Mouse (Mus musculus): ENCODE results near the gene Nos1ap. TPM values are rescaled to one million over a fixed set of nuclear protein-coding genes. Genes with fewer than 3 reads are reported as not detected.
A peak's percentile ranks its signal among the peaks of the same experiment; 100 is the strongest.

Gene Nos1ap
- polyA plus RNA-seq, 1 experiment from 2014 or later = 17.9 TPM

DNA sequence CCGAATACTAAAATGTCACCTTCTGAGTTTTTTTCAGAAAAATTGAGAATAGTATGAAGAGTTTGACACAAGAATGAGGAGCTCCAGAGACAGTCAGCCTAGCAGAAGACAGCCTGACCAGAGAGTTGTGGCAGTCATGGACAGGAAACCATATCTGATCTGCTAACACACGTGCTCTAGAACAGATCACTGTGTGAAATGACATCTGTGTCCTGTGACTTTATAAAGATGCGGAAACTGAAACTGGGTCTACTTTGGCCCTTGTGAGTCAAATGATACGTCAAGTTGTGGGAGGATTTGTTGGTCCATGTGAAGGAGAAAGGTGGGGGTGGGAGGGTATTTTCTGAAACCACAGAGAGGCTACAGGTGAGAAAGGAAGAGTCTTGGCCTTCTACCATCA is 319.0 kb downstream of the Nos1ap start:
- no peak overlapping the region for H3K9ac ChIP-seq
- 0 out of 2 replicates have a peak, but pooled peaks cover 8% of the 10 kb centered on the region for H3K9me3 ChIP-seq
- no peak for ATAC-seq (ENCODE audit: low FRiP score)
- H3K4me3 ChIP-seq = no peak overlapping the region
- WGBS = 88% methylated on average over 4 of the region's 4 CpGs
- H3K27ac ChIP-seq = no peak overlapping the region
- H3K4me2 ChIP-seq = no peak overlapping the region
- H3K4me1 ChIP-seq (replicated peaks) = no peaks in the 10 kb centered on the region
- no peaks in the 10 kb centered on the region for H3K27me3 ChIP-seq
- no peaks in the 10 kb centered on the region for H3K36me3 ChIP-seq

DNA sequence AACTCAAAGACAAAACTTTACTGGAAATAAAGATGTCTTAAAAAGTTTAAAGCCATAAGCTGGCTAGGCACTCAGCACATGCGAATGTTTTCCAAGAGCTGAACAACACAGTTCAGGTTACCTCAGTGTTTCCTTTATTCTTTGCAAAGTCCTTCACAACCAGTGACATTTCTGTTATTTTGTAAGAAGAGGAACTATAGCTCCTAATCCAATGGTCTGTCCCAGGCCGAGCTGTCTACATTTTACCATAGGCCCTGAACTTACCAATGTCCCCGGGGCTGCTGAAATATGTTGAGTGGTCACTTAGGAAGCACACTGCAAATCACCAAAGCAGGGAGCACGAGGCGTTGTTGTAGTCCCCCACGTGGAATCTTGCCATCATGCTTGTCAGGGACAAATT is 319.4 kb downstream of the Nos1ap start:
- H3K27me3 ChIP-seq = no peaks in the 10 kb centered on the region
- no peak for ATAC-seq (ENCODE audit: low FRiP score)
- no peaks in the 10 kb centered on the region for H3K4me1 ChIP-seq (replicated peaks)

DNA sequence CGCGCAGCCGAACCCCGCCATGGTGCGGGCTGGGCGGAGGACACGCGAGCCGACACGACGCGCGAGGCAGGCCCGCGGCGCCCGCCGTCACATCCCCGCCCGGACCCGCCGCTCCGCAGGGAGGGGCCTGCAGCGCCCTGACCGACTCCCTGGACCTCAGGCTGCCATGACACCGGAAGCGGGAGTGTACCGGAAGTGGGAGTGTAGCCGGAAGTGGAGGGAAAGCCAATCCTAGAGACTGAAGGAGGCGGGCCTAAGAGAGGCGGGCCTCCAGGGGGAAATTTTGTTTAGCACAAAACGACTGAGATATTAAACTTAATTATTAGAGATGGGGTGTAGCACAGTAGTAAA is 334.1 kb downstream of the Nos1ap start:
- no peaks in the 10 kb centered on the region for H3K9me3 ChIP-seq
- H3K4me3 ChIP-seq = peak overlapping the region; percentile 75
- WGBS = 6% methylated on average over 32 of the region's 32 CpGs
- H3K27me3 ChIP-seq = 0 out of 2 replicates have a peak, but pooled peaks cover 4% of the 10 kb centered on the region
- peak overlapping the region; percentile 91 for H3K9ac ChIP-seq
- peaks cover 6% of the 10 kb centered on the region for H3K4me1 ChIP-seq (replicated peaks)
- peak overlapping the region; percentile 73 for H3K27ac ChIP-seq
- H3K36me3 ChIP-seq = no peaks in the 10 kb centered on the region
- peak overlapping the region; percentile 88 for H3K4me2 ChIP-seq
- ATAC-seq (ENCODE audit: low FRiP score) = peak; percentile 100

More for the DNA sequence above, 319.4 kb downstream of the Nos1ap start:
- Histone ChIP-seq H3K9me3 (0 out of 2 replicates have a peak, but pooled peaks cover 5% of the 10 kb centered on the region), H3K27ac (no peak overlapping the region), H3K36me3 (no peaks in the 10 kb centered on the region), H3K9ac (no peak overlapping the region), H3K4me2 (no peak overlapping the region), H3K4me3 (no peak overlapping the region)
- WGBS = 86% methylated on average over 6 of the region's 6 CpGs

DNA sequence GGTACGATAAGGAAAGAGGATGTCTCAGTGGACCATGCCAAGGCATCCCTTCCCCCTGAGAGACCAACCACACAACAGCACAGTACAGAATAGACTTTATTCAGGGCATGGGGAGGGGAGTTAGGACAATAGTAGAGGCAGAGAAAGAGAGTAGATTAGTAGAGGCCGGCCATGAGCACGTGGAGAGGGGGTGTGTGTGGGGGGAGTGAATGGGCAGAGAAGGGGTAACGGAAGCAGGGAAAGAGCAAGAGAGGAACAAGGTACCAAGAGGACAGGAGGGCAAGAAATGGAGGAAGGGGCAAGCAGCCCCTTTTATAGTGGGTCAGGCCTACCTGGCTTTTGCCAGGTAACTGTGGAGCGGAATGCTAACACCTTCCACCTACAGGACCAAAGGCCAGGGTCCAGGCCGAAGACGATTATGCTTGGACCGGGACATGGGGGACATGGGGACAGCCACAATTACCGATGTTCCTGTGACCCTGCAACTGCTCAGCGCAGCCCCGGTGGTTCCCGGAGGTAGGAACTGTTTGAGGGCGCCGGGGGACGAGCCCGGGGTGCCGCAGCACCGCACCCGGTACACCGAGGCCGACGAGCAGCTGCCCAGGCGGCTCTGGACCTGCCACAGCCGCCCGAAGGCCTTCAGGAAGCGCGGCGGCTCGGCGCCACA is 334.6 kb downstream of the Nos1ap start:
- Histone ChIP-seq H3K27ac (peak overlapping the region; percentile 73), H3K9me3 (no peaks in the 10 kb centered on the region), H3K4me1 (replicated peaks) (peaks cover 6% of the 10 kb centered on the region), H3K4me2 (peak overlapping the region; percentile 88), H3K27me3 (peaks cover 9% of the 10 kb centered on the region; the same call in 1 of the 2 replicates), H3K36me3 (no peaks in the 10 kb centered on the region), H3K4me3 (peak overlapping the region; percentile 75), H3K9ac (peak overlapping the region; percentile 91)
- peak; percentile 94 for ATAC-seq (ENCODE audit: low FRiP score)
- WGBS = 24% methylated on average over 30 of the region's 30 CpGs

Other genes with a start within 250 kb of the Nos1ap start
- gene Olfml2b, start 54.7 kb upstream of the Nos1ap start, polyA plus RNA-seq (2015; fragmentation: Nextera tagmentation; extraction: Ambion mirVana) = 5.2 and 6.1 TPM in 2 replicates